Mouse (Mus musculus): ENCODE measurements at regions not wholly inside any gene's neighbourhood (a gene's known extent, or its start where the extent isn't known, plus 50 kb on each side); places are given as distances from the start of the nearest gene placed in this dataset.

DNA sequence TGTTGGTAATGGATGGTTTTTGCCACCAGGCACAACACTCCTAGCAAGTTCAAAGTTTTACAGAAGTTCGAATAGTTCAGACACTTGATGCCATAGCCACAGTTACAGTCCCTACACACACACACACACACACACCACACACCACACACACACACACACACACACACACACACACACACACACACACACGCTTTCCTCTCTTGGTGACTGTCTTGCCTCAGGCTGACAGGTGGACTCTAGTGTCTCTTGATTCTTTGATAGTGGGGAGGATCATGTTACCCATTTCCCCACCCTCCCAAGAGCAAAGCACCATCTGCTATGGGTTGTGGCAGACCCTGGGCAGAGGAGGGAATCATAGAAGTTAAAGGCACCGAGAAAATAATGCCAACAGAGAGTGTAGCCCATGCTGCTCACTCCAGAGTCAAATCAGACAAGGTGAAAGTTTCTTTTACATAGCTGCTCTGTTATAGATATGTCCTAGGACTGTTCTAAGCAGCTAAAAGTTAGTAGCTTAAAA lies 75.9 kb downstream of the Klhl25 start:
- WGBS = 84% methylated on average over 3 of the region's 3 CpGs
- DNase-seq (ENCODE audit: low spot score, missing footprints) (no peak), ATAC-seq (ENCODE audit: low FRiP score) (no peak)
- Histone ChIP-seq H3K4me3 (ENCODE audit: low read depth, low read length) (no peak overlapping the region), H3K36me3 (ENCODE audit: control insufficient read depth, insufficient read depth, low read length) (no peaks in the 10 kb centered on the region), H3K9me3 (ENCODE audit: control insufficient read depth, low read length) (no peaks in the 10 kb centered on the region), H3K27me3 (ENCODE audit: control insufficient read depth, insufficient read depth, low read length) (no peaks in the 10 kb centered on the region), H3K4me1 (ENCODE audit: control insufficient read depth, insufficient read depth, low read length) (no peaks in the 10 kb centered on the region), H3K4me2 (no peak overlapping the region), H3K9ac (ENCODE audit: low read length) (no peak overlapping the region), H3K27ac (ENCODE audit: low read depth, low read length) (no peak overlapping the region)

DNA sequence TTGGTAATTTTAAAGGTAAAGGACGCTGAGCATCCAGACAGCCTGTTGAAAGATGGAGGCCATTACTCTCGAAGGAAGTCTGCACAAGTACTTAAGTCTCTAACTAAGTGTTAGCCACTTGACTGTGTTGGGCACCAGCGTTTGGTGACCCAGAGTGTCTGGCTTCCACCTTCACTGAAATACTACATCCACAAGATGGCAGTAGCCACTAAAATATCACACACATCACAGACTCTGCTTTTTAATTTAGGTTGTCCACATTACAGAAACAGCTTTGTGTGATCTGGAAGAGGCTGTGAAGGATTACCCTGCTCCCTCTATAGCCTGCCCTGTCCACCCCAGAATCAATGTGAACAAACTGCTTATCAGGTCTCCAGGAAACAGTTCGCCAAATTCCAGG lies 79.4 kb downstream of the Klhl25 start:
- Histone ChIP-seq H3K27me3 (ENCODE audit: control insufficient read depth, insufficient read depth, low read length) (no peaks in the 10 kb centered on the region), H3K4me3 (ENCODE audit: low read depth, low read length) (no peak overlapping the region), H3K36me3 (ENCODE audit: control insufficient read depth, insufficient read depth, low read length) (no peaks in the 10 kb centered on the region), H3K9me3 (ENCODE audit: control insufficient read depth, low read length) (no peaks in the 10 kb centered on the region), H3K4me1 (ENCODE audit: control insufficient read depth, insufficient read depth, low read length) (no peaks in the 10 kb centered on the region), H3K4me2 (no peak overlapping the region), H3K9ac (ENCODE audit: low read length) (no peak overlapping the region), H3K27ac (ENCODE audit: low read depth, low read length) (no peak overlapping the region)
- 42% methylated on average over 4 of the region's 4 CpGs for WGBS
- DNase-seq (ENCODE audit: low spot score, missing footprints) = peak; percentile 93
- ATAC-seq (ENCODE audit: low FRiP score) = peak; percentile 66

DNA sequence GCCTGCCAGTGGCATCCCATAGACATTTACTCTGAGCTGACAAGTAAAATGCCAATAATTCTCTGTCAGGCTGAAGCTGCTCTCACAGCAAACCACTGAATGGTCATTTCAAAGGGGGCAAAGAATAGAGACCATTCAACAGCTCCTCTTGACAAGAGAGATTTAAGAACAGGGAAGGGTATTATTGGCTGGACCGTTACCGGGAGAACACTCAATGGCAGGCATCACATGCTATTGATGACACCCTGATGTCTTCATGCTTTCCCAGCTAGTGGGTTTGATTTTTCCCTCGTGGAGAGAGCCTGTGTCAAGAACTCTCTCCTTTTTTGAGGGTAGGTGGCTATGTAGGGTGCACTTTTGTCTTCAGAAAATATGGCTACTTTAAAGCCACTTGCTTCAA lies 95.7 kb downstream of the Klhl25 start:
- DNase-seq (ENCODE audit: low spot score, missing footprints) = no peak
- H3K9me3 ChIP-seq (ENCODE audit: control insufficient read depth, low read length) = no peaks in the 10 kb centered on the region
- H3K36me3 ChIP-seq (ENCODE audit: control insufficient read depth, insufficient read depth, low read length) = no peaks in the 10 kb centered on the region
- no peak for ATAC-seq (ENCODE audit: low FRiP score)
- no peaks in the 10 kb centered on the region for H3K27me3 ChIP-seq (ENCODE audit: control insufficient read depth, insufficient read depth, low read length)
- H3K9ac ChIP-seq (ENCODE audit: low read length) = no peak overlapping the region
- no peak overlapping the region for H3K4me3 ChIP-seq (ENCODE audit: low read depth, low read length)
- peaks cover 4% of the 10 kb centered on the region; the same call in 1 of the 2 replicates for H3K4me1 ChIP-seq (ENCODE audit: control insufficient read depth, insufficient read depth, low read length)
- H3K27ac ChIP-seq (ENCODE audit: low read depth, low read length) = no peak overlapping the region
- WGBS = 33% methylated on average over 3 of the region's 3 CpGs
- no peak overlapping the region for H3K4me2 ChIP-seq

DNA sequence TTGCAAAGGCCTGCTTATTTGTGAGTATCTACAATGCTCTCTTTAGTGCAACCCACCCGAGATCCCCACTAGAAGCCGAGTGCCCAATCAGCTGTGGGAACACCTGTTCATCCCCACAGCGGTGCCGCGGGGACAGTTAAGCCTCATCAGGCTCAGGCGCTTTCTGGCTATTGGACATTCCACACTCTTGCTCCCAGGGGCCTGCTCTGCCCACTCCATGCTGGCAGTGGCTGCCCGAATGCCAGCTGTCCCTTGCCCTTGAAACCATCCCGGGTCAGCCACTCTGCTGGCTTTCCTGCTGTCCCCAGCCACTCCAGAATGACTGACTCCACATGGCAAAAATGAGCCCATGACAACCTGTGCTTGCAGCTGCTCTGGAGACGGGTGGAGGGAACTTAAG lies 107.6 kb downstream of the Klhl25 start:
- Histone ChIP-seq H3K4me3 (ENCODE audit: low read depth, low read length) (no peak overlapping the region), H3K27me3 (ENCODE audit: control insufficient read depth, insufficient read depth, low read length) (no peaks in the 10 kb centered on the region), H3K9ac (ENCODE audit: low read length) (no peak overlapping the region), H3K27ac (ENCODE audit: low read depth, low read length) (no peak overlapping the region), H3K4me1 (ENCODE audit: control insufficient read depth, insufficient read depth, low read length) (no peaks in the 10 kb centered on the region), H3K9me3 (ENCODE audit: control insufficient read depth, low read length) (no peaks in the 10 kb centered on the region), H3K36me3 (ENCODE audit: control insufficient read depth, insufficient read depth, low read length) (no peaks in the 10 kb centered on the region), H3K4me2 (no peak overlapping the region)
- ATAC-seq (ENCODE audit: low FRiP score) (no peak), DNase-seq (ENCODE audit: low spot score, missing footprints) (no peak)
- WGBS = 80% methylated on average over 9 of the region's 9 CpGs

DNA sequence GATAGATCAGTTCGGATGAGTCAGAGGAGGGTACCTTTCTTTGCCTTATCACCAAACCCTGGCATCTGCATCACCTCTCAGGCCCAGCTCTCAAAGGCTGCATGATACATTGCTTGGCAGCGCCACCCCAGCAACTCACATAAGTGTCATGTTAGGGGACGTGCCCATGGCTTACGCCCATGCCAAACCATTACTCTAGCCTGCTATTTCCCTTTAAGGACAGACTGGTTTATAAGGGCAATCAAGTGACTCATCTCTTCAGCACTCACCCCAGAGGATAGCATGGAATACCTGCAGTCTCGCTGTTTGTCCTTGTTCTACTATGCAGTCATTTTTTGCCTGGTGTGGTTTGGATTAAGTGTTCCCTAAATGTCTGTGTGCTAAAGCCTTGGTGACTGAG lies 109.3 kb downstream of the Klhl25 start:
- ATAC-seq (ENCODE audit: low FRiP score) (no peak), DNase-seq (ENCODE audit: low spot score, missing footprints) (no peak)
- no peak overlapping the region for H3K9ac ChIP-seq (ENCODE audit: low read length)
- 81% methylated on average over 5 of the region's 5 CpGs for WGBS
- no peaks in the 10 kb centered on the region for H3K9me3 ChIP-seq (ENCODE audit: control insufficient read depth, low read length)
- H3K27ac ChIP-seq (ENCODE audit: low read depth, low read length) = no peak overlapping the region
- H3K36me3 ChIP-seq (ENCODE audit: control insufficient read depth, insufficient read depth, low read length) = no peaks in the 10 kb centered on the region
- no peak overlapping the region for H3K4me2 ChIP-seq
- no peaks in the 10 kb centered on the region for H3K4me1 ChIP-seq (ENCODE audit: control insufficient read depth, insufficient read depth, low read length)
- no peak overlapping the region for H3K4me3 ChIP-seq (ENCODE audit: low read depth, low read length)
- no peaks in the 10 kb centered on the region for H3K27me3 ChIP-seq (ENCODE audit: control insufficient read depth, insufficient read depth, low read length)

DNA sequence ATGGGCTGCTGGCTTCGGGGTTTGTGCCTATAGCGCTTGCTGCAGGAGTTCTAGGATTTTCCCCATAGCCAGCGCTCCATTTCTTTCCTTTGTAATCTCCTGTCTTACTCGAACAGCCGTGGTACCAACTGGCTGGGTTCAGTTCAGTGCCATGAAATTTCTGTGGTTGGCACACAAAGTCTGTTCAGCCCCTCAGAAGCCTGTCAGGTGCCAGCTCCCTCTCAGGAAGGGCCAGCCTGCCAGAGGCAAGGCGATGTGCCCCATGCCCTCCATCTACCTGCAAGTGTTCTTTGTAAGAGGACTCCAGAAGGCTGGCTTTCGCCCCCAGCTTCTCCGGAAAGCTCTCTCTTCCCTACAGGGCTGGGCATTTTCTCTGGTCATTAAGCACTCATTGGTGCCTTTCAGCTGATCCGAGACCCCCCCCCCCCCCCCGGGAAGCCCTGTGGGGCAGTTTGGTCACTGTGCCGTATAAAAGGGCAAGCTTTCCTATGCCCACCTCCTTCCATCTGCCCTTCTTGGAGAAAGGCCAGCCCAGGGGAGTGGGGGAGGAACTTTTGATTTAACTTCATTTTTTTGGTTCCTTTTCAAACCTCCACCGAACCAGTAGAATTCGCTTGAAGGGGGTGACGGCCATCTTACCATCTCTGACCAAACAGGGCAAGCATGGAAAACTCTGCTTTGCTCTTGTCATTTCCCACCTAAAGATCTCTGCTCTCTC lies 112.0 kb downstream of the Klhl25 start:
- no peak overlapping the region for H3K4me2 ChIP-seq
- H3K9me3 ChIP-seq (ENCODE audit: control insufficient read depth, low read length) = no peaks in the 10 kb centered on the region
- no peaks in the 10 kb centered on the region for H3K27me3 ChIP-seq (ENCODE audit: control insufficient read depth, insufficient read depth, low read length)
- H3K4me1 ChIP-seq (ENCODE audit: control insufficient read depth, insufficient read depth, low read length) = no peaks in the 10 kb centered on the region
- no peaks in the 10 kb centered on the region for H3K36me3 ChIP-seq (ENCODE audit: control insufficient read depth, insufficient read depth, low read length)
- H3K27ac ChIP-seq (ENCODE audit: low read depth, low read length) = no peak overlapping the region
- H3K4me3 ChIP-seq (ENCODE audit: low read depth, low read length) = no peak overlapping the region
- H3K9ac ChIP-seq (ENCODE audit: low read length) = no peak overlapping the region
- DNase-seq (ENCODE audit: low spot score, missing footprints) (no peak), ATAC-seq (ENCODE audit: low FRiP score) (no peak)
- WGBS = 92% methylated on average over 14 of the region's 14 CpGs

DNA sequence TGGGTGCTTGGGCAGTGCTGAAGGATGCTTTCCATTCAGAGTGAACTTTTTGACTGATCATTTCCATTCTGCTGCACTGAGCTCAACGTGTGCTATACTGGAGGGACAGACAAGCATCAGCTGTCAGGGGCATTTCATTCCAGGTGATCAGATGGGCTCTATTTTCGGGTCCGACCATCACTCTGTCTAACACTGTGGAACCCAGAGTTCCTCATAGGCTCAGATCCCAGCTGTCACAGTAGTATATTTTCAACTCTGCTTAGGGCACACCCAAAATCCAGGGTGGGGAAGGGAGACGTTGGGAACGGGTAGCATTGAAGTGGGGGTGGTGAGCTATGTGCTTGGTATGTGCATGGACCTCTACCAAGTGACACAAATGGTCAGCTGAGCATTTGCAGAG lies 120.1 kb downstream of the Klhl25 start:
- WGBS = 87% methylated on average over 5 of the region's 5 CpGs

DNA sequence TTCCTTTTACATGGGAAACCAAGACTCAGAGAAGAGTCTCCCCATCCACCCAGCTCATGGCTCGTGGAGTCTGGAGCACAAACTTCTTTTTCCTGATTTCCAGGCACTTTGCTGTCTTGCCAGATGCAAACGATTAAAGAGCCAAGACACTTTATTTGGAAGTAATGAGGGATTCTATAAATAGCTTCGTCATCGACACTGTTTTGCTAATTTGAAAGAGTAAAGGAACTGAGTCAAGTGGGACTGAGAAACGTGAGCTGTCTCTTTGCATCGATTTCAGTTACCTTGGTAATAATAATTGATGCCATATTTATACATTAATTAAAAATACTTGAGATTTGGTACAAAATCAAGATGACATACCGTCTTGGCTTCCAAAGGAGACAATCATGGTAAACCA lies 122.8 kb downstream of the Klhl25 start:
- H3K36me3 ChIP-seq (ENCODE audit: control insufficient read depth, insufficient read depth, low read length) = no peaks in the 10 kb centered on the region
- H3K27me3 ChIP-seq (ENCODE audit: control insufficient read depth, insufficient read depth, low read length) = no peaks in the 10 kb centered on the region
- no peak overlapping the region for H3K4me2 ChIP-seq
- 85% methylated on average over 7 of the region's 7 CpGs for WGBS
- H3K27ac ChIP-seq (ENCODE audit: low read depth, low read length) = no peak overlapping the region
- no peak for ATAC-seq (ENCODE audit: low FRiP score)
- no peaks in the 10 kb centered on the region for H3K4me1 ChIP-seq (ENCODE audit: control insufficient read depth, insufficient read depth, low read length)
- H3K9ac ChIP-seq (ENCODE audit: low read length) = no peak overlapping the region
- DNase-seq (ENCODE audit: low spot score, missing footprints) = no peak
- H3K4me3 ChIP-seq (ENCODE audit: low read depth, low read length) = no peak overlapping the region
- H3K9me3 ChIP-seq (ENCODE audit: control insufficient read depth, low read length) = no peaks in the 10 kb centered on the region

More for the DNA sequence above, 120.1 kb downstream of the Klhl25 start:
- no peak for ATAC-seq (ENCODE audit: low FRiP score)
- no peak overlapping the region for H3K4me3 ChIP-seq (ENCODE audit: low read depth, low read length)
- H3K4me2 ChIP-seq = no peak overlapping the region
- no peak for DNase-seq (ENCODE audit: low spot score, missing footprints)
- no peaks in the 10 kb centered on the region for H3K9me3 ChIP-seq (ENCODE audit: control insufficient read depth, low read length)
- no peak overlapping the region for H3K27ac ChIP-seq (ENCODE audit: low read depth, low read length)
- no peaks in the 10 kb centered on the region for H3K36me3 ChIP-seq (ENCODE audit: control insufficient read depth, insufficient read depth, low read length)
- H3K4me1 ChIP-seq (ENCODE audit: control insufficient read depth, insufficient read depth, low read length) = no peaks in the 10 kb centered on the region
- no peak overlapping the region for H3K9ac ChIP-seq (ENCODE audit: low read length)
- H3K27me3 ChIP-seq (ENCODE audit: control insufficient read depth, insufficient read depth, low read length) = no peaks in the 10 kb centered on the region

DNA sequence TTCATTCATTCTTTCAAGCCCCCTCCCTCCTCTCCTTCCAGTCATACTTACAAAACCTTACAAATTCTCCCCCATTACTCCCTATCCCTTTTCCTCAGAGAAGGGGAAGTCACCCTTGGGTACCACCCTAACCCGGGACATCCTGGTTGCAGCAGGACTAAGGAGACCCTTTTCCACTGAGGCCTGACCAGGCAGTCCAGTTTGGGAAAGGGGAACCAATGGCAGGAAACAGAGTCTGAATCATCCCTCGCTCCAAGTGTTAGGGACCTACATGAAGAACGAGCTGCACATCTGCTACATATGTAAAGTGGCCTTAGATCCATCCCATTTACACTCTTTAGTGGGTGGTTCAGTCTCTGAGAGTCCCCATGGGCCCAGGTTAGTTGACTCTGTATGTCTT lies 123.6 kb downstream of the Klhl25 start:
- no peaks in the 10 kb centered on the region for H3K4me1 ChIP-seq (ENCODE audit: control insufficient read depth, insufficient read depth, low read length)
- no peak for ATAC-seq (ENCODE audit: low FRiP score)
- 88% methylated on average over 3 of the region's 3 CpGs for WGBS
- H3K4me3 ChIP-seq (ENCODE audit: low read depth, low read length) = no peak overlapping the region
- no peaks in the 10 kb centered on the region for H3K36me3 ChIP-seq (ENCODE audit: control insufficient read depth, insufficient read depth, low read length)
- H3K27me3 ChIP-seq (ENCODE audit: control insufficient read depth, insufficient read depth, low read length) = no peaks in the 10 kb centered on the region
- no peak for DNase-seq (ENCODE audit: low spot score, missing footprints)
- H3K9ac ChIP-seq (ENCODE audit: low read length) = no peak overlapping the region
- no peaks in the 10 kb centered on the region for H3K9me3 ChIP-seq (ENCODE audit: control insufficient read depth, low read length)
- no peak overlapping the region for H3K27ac ChIP-seq (ENCODE audit: low read depth, low read length)
- H3K4me2 ChIP-seq = no peak overlapping the region
